Mouse (Mus musculus) embryo, embryonic 11 days (tissue): ENCODE data around the gene Nme3.
A peak's percentile ranks its signal among the peaks of the same experiment; 100 is the strongest.

Experiments used
- DNase-seq: peaks from one replicate; pipeline ENCODE4 v3.0.0-alpha.2; 2015

Nme3 gene

DNA sequence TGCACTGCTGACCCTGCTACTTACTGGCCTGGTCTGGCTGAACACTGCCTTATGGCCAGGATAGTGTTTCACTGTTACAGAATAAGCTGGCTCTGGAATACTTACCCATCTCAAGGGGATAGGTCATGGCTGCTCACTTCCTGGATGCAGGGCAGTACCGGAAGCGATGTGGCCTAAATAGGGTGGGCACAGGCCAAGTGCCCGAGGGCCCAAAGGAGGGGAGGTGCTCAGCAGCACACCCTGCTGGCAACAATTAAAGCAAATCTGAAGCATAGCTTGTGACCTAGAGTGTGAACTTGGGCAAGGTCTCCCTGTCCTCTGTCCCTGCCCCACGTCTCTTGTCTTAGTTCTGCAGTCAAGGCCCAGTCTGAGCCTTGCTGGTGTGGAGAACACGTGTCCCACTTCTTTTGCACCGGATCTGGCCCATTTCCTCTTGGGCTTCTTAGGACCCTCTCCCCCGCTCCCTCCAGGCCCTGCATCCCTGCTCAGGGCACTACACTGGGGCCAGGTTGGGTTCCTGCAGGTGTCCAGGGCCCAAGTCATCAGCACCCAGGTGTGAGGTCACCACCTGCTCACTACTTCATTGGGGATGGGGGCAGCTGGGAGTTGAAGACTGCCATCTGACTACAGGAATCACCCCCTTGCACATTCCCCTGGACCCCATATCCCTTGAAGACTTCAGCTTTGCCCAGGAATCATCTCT, 14.4 kb upstream of the Nme3 start:
- DNase-seq = peak; percentile 68

DNA sequence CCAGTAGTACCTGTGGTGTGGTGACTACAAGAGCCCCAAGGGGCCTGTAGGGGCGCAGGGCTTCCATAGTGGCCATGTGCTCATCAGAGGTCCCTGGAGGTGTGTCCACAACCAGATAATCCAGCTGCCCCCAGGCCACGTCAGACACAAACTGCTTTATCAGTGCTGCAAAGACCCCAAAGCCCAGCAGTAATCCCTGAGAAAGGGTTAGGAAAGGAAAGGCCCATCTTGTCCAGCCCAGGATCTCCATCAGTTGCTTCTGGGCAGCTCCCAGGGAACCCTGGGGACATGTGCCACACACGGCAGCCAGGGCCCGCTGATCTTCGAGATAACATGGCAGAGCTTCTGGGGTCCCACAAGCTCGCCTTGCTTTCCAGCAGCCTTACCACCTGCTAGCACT, 11.9 kb upstream of the Nme3 start:
- no peak for DNase-seq

GRCm38 (mm10) chr17:24885356-24886133, 10.8 kb upstream of the Nme3 start:
- no peak for DNase-seq

- DNase-seq = peak; percentile 99
Observed at GRCm38 (mm10) chr17:24886134-24886931, 10.0 kb upstream of the Nme3 start, which contains the start of the genes Nubp2 and Spsb3. Gene Nubp2, minus strand, starts transcription at chr17:24886349. Gene Spsb3, plus strand, starts transcription at chr17:24886643.

- DNase-seq = no peak
Observed at GRCm38 (mm10) chr17:24886932-24887271, 9.4 kb upstream of the Nme3 start.

DNA sequence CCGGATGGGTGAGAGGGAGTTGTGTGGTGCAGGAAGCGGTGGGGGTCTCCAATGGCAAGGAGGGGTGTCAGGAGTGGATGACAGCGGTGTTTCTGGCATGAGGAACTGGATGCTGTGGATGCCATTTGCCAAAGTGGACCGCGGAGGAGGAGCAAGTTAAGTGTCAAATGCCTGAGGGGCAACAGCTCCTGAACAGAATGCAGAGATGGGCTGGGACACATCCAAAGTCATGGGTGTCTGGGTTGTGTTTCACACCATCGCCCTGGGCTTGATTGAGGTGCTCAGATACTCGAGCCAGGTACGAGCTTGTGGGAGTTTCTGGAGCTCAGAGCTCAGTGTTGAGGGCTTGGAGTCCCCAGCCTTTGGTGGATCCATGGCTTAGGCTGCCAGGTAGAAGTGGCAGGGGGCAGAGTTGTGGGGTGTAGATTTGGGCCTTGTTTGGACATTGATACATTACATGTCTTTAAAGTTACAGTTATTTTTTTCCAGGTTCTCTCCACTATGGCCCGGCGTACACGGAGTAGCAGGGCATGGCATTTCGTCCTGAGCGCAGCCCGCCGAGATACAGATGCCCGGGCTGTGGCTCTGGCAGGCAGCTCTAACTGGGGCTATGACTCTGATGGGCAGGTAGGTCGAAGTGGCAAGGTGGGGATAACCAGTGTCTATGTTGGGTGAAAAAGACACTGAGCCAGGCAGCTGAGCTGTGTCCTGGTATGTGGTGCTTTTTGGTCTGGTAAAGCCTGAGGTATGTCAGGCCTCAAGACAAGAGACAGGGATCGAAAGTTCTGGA, 8.8 kb upstream of the Nme3 start:
- no peak for DNase-seq

- DNase-seq = no peak
Observed at GRCm38 (mm10) chr17:24888862-24889261, 7.4 kb upstream of the Nme3 start.

GRCm38 (mm10) chr17:24890151-24891092, 5.9 kb upstream of the Nme3 start:
- no peak for DNase-seq

DNA sequence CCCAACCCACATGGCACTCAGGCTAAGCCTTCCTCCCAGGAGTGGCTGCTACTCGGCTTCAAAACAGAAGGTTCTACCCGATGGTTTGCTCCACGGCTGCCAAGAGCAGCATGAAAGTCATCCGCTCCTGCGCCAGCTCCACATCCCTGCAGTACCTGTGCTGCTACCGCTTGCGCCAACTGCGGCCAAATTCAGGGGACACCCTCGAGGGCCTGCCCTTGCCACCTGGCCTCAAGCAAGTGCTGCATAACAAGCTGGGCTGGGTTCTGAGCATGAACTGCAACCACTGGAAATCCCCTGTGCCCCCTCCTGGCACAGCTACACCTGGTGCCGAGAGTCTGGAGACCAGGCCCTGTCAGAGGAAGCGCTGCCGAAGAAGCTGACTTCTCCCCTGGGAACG, 5.0 kb upstream of the Nme3 start:
- DNase-seq = no peak

- DNase-seq = no peak
Observed at GRCm38 (mm10) chr17:24892785-24893184, 3.5 kb upstream of the Nme3 start.

GRCm38 (mm10) chr17:24893276-24893675, 3.0 kb upstream of the Nme3 start:
- DNase-seq = no peak

DNA sequence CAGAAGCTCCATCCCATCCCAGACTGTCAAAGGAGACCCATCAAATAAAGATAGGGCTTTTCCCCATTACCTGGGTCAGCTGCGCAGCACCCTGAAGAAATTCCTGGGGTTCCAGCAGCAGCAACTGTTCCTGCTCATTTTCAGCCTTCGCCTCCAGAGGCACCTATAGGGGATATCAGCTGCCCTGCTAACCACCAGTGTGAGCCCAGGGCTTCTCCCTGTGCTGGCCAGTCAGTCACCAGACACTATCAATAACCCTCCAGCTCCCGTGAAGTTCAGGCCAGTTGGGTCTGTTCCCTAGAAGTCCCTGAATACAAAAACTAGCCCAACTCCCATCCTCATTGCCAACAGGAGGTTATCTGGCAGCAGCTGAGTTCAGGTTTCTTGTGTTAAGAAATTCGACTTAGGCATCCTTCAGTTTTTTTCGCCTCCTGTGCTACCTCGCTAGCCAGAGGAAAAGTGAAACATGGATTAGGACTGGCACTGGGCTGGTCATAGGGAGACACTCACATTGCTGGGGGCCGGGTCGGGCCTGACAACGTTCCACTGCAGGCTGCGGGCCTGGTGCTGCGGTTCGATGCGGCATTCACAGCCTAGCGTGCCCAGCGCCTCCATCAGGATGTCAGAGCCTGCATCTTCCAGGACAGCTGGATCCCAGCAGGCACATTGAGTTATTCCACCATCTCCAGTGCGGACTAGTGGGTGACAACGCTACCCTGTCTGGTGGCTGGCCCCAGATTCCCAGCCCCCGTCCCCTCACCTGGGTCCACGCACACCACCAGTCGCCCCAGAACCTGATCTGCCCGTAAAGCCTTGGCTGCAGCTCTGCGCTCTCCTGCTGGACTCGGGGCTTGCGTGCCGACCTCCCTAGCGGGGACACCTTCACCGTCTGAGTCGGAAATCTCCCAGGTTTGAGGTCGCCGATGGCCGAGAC, 2.0 kb upstream of the Nme3 start:
- DNase-seq = no peak

GRCm38 (mm10) chr17:24894995-24895547, 1.2 kb upstream of the Nme3 start, which contains the start of the genes Eme2 and Mrps34:
Gene Eme2, minus strand, starts transcription at chr17:24895087.
Gene Mrps34, plus strand, starts transcription at chr17:24895116.
- peak; percentile 94 for DNase-seq

GRCm38 (mm10) chr17:24895571-24896240, 594 bp upstream of the Nme3 start:
- no peak for DNase-seq

- DNase-seq = no peak
Observed at GRCm38 (mm10) chr17:24896993-24897269, 631 bp downstream of the Nme3 start.

- DNase-seq = no peak
Observed at GRCm38 (mm10) chr17:24897600-24897999, 1.3 kb downstream of the Nme3 start.

DNA sequence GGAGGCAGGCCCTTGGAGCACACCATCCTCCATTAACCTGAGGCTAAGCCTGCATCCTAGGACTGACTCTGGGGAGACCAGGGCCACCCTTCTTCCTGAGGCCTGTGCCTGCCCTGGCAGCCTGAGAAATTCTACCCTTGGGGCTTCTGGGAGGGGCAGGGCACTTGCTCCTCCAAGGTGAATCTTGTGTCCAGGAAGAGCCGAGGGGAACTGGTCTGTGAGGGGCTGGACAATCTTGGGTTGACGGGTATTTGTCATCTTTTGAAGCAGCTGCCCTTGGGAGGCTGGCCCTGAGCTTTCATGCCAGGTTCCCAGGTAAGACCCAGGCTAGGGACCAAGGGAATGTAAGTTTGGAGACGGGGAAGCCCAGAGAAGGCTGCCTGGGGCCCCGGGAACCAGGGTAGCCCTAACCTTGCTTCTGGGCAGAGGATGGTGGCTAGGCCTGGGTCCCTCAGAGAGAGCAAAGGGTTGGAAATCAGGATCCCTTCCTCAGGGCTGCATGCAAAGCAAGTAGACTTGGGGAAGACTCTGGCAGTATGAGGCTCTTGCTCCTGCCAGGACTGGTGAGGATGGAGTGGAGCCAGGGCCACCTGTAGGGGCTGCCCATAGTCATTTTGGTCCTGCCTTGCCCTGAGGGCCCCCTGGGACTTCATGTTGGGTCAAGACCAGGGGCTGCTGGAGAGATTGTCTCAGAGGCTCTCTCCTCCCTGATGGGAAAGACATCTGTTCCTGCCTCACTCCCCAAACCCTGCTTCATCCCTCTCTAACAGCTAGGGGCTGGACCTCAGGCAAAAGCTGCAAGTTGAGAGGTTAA, 1.9 kb downstream of the Nme3 start:
- DNase-seq = no peak

GRCm38 (mm10) chr17:24899153-24899552, 2.9 kb downstream of the Nme3 start:
- no peak for DNase-seq

- no peak for DNase-seq
Observed at GRCm38 (mm10) chr17:24900014-24900413, 3.7 kb downstream of the Nme3 start.
